Mouse (Mus musculus) ZHBTc4 (cell line): ENCODE measurements around the gene Npat.

Experiments
- DNase-seq: peaks from one replicate; pipeline ENCODE4 v3.0.0-alpha.2; 2011; ENCODE audit warnings: low read depth, low spot score

Gene Npat

GRCm38 (mm10) chr9:53536558-53537320 is at the start of gene Npat, which contains the start of gene Atm:
Gene Npat (plus strand): TSS chr9:53537047.
Gene Atm (minus strand): TSS chr9:53536740.
- DNase-seq, result peak; percentile 100

- DNase-seq, result peak; percentile 91
Measured at GRCm38 (mm10) chr9:53508053-53508452, 28.8 kb upstream of the Npat start.

- peak; percentile 51 for DNase-seq
Measured at GRCm38 (mm10) chr9:53514091-53514490, 22.8 kb upstream of the Npat start.

- no peak for DNase-seq
Measured at GRCm38 (mm10) chr9:53517373-53518009, 19.4 kb upstream of the Npat start.

- peak; percentile 30 for DNase-seq
Measured at GRCm38 (mm10) chr9:53535416-53536320, 1.2 kb upstream of the Npat start.

- no peak for DNase-seq
Measured at GRCm38 (mm10) chr9:53537336-53537965, 604 bp downstream of the Npat start.

GRCm38 (mm10) chr9:53570662-53571061 is 33.8 kb downstream of the Npat start:
- peak; percentile 77 for DNase-seq

GRCm38 (mm10) chr9:53572516-53573307 is 35.9 kb downstream of the Npat start:
- no peak for DNase-seq

- DNase-seq, result no peak
Measured at GRCm38 (mm10) chr9:53575721-53576120, 38.9 kb downstream of the Npat start.

- DNase-seq, result no peak
Measured at GRCm38 (mm10) chr9:53581870-53582269, 45.0 kb downstream of the Npat start.

- DNase-seq, result peak; percentile 83
Measured at GRCm38 (mm10) chr9:53594764-53595163, 57.9 kb downstream of the Npat start.

GRCm38 (mm10) chr9:53596971-53597600 is 60.2 kb downstream of the Npat start:
- DNase-seq, result no peak

GRCm38 (mm10) chr9:53598631-53599030 is 61.8 kb downstream of the Npat start:
- no peak for DNase-seq

GRCm38 (mm10) chr9:53601541-53601940 is 64.7 kb downstream of the Npat start:
- no peak for DNase-seq

- DNase-seq, result no peak
Measured at GRCm38 (mm10) chr9:53603384-53603783, 66.5 kb downstream of the Npat start.

GRCm38 (mm10) chr9:53603849-53604248 is 67.0 kb downstream of the Npat start:
- no peak for DNase-seq

GRCm38 (mm10) chr9:53604954-53605353 is 68.1 kb downstream of the Npat start:
- DNase-seq, result no peak

GRCm38 (mm10) chr9:53607192-53607591 is 70.3 kb downstream of the Npat start:
- DNase-seq, result no peak

GRCm38 (mm10) chr9:53607816-53608215 is 71.0 kb downstream of the Npat start:
- no peak for DNase-seq

GRCm38 (mm10) chr9:53609306-53609967 is 72.6 kb downstream of the Npat start:
- no peak for DNase-seq
